Mouse (Mus musculus) heart, embryonic 11.5 days (tissue): Measurements from ENCODE around the gene Mlh1. TPM values are rescaled to one million over a fixed set of nuclear protein-coding genes. Genes with fewer than 3 reads are reported as not detected.

Experiments
- ATAC-seq: fragments of 200-750 bp; cut with Nextera tagmentation; replicated peaks from 2 replicates; pipeline ENCODE4 v1.8.0; 2017; ENCODE audit warnings: moderate library complexity; ENCODE audit not compliant: insufficient number of reproducible peaks, low FRiP score, low TSS enrichment
- H3K27ac ChIP-seq: fragments of 300-500 bp; sonication (generic); 2 replicates; pipeline ENCODE4 v1.5.1; 2014; ENCODE audit warnings: mild to moderate bottlenecking, low read depth, low read length
- H3K27me3 ChIP-seq: fragments of 300-500 bp; sonication (generic); 2 replicates; pipeline ENCODE4 v1.6.1; 2014; ENCODE audit warnings: mild to moderate bottlenecking, low read length, mixed read lengths; ENCODE audit not compliant: control insufficient read depth, insufficient read depth
- H3K36me3 ChIP-seq: fragments of 300-500 bp; sonication (generic); 2 replicates; pipeline ENCODE4 v1.6.1; 2014; ENCODE audit warnings: mild to moderate bottlenecking, low read length, moderate library complexity, mixed read lengths; ENCODE audit not compliant: control insufficient read depth, insufficient read depth
- H3K4me1 ChIP-seq: fragments of 300-500 bp; sonication (generic); 2 replicates; pipeline ENCODE4 v1.6.1; 2014; ENCODE audit warnings: low read length; ENCODE audit not compliant: control insufficient read depth, insufficient read depth
- H3K4me2 ChIP-seq: fragments of 300-500 bp; sonication (generic); 2 replicates; pipeline ENCODE4 v1.6.1; 2014; ENCODE audit warnings: mild to moderate bottlenecking, moderate library complexity
- H3K4me3 ChIP-seq: fragments of 300-500 bp; sonication (generic); 2 replicates; pipeline ENCODE4 v1.5.1; 2014; ENCODE audit warnings: low read depth, low read length
- H3K9ac ChIP-seq: fragments of 300-500 bp; sonication (generic); 2 replicates; pipeline ENCODE4 v1.6.1; 2014; ENCODE audit warnings: mild to moderate bottlenecking, low read depth, low read length, moderate library complexity
- H3K9me3 ChIP-seq: fragments of 300-500 bp; sonication (generic); replicated peaks from 2 replicates; pipeline ENCODE4 v1.6.1; 2016; ENCODE audit warnings: low read length; ENCODE audit not compliant: control insufficient read depth
- WGBS: fragments of 180-500 bp; shearing (Covaris S2); extraction: QIAGEN DNeasy Blood & Tissue Kit; methylation state at CpG from one replicate; pipeline ENCODE4 v1.1.7; 2014; ENCODE audit not compliant: insufficient replicate concordance; 5-methylcytosine and 5-hydroxymethylcytosine counted together
- polyA plus RNA-seq: library from polyadenylated mRNA; unstranded; fragments of >200 nt; fragmentation: Nextera tagmentation; extraction: Ambion mirVana; gene quantifications from 2 replicates; pipeline ENCODE4 v1.2.1, GENCODE M21; 2014

The Mlh1 gene
- polyA plus RNA-seq, 1 experiment from 2014 or later = 33.9 TPM

DNA sequence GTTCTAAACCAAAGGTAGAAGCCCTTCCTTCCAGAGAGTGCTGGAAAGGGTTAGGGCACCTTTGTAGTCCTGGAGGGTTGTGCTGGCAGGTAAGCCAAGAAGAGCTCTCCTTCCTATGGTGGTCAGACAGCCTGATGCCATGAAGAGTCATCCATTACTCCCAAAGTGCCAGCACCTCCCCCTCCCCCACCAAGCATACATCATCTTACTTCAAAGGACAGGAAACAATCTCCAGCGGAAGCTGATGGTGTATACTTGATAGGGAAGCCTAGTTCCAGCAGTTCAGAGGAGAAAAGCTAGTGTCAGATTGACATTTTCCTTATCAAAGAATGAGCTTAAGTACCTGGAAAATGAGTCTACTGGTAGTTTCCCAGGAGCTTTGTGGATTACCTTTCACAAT is 3.6 kb upstream of the Mlh1 start:
- Histone ChIP-seq H3K36me3 (0 out of 2 replicates have a peak, but pooled peaks cover 4% of the 10 kb centered on the region), H3K4me2 (peak overlapping the region; percentile 83), H3K9me3 (no peaks in the 10 kb centered on the region), H3K4me1 (peaks cover 28% of the 10 kb centered on the region), H3K9ac (no peak overlapping the region), H3K27me3 (no peaks in the 10 kb centered on the region), H3K27ac (no peak overlapping the region), H3K4me3 (0 out of 2 replicates have a peak overlapping the region, but pooled peaks have one; percentile 11)
- no peak for ATAC-seq
- WGBS = 20% methylated on average over 1 of the region's 1 CpGs

DNA sequence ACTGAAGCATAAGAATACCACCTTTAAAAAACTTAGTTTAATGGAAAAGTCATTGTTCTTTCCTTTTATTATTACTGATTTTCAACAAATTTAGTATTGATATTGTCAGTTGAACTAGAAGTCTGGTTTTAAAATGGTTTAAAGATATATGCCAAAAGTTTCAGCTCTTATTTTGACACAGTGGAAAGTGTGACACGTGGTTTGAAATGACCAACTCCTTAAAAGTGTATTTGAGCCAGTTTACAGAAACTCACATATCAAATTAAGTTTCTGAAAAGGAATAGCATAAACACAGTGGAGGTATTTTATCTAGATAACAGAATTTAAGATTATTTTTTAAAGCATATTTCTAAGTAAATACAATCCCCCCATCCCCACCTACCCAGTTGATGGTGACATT is 2.4 kb upstream of the Mlh1 start:
- 79% methylated on average over 1 of the region's 1 CpGs for WGBS
- Histone ChIP-seq H3K27ac (no peak overlapping the region), H3K4me1 (peaks cover 30% of the 10 kb centered on the region), H3K27me3 (no peaks in the 10 kb centered on the region), H3K9ac (no peak overlapping the region), H3K36me3 (0 out of 2 replicates have a peak, but pooled peaks cover 3% of the 10 kb centered on the region), H3K9me3 (no peaks in the 10 kb centered on the region), H3K4me2 (peak overlapping the region; percentile 83), H3K4me3 (peak overlapping the region; percentile 75)
- ATAC-seq = no peak

DNA sequence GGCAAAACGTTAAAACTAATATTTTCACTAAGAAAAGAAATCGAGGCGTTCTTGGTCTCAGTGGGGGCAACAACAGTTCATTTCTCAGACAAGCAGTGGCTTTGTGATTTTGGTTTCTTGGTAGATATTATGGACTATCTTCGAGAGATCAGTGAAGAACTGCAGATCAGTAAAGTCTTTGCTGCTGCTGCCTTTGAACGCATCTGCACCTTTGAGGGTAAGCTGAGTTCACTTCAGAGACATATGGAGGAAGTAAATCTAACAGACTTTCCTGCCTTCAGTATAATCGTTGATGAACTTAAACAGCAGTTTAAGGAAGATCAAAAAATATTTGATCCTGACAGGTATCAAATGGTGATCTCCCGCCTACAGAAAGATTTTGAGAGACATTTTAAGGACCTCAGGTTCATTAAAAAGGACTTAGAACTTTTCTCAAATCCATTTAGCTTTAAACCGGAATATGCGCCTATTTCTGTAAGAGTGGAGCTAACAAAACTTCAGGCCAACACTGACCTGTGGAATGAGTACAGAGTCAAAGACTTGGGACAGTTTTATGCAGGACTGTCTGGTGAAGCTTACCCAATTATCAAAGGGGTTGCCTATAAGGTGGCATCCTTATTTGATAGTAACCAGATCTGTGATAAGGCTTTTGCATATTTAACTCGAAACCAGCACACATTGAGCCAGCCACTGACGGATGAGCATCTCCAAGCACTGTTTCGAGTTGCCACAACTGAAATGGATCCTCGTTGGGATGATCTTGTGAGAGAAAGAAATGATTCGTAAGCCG is 1.6 kb upstream of the Mlh1 start:
- H3K27me3 ChIP-seq = no peaks in the 10 kb centered on the region
- H3K4me3 ChIP-seq = peak overlapping the region; percentile 75
- ATAC-seq = no peak
- WGBS = 69% methylated on average over 15 of the region's 15 CpGs
- peak overlapping the region; percentile 83 for H3K4me2 ChIP-seq
- H3K9me3 ChIP-seq = no peaks in the 10 kb centered on the region
- H3K9ac ChIP-seq = peak overlapping the region; percentile 92
- no peak overlapping the region for H3K27ac ChIP-seq
- H3K36me3 ChIP-seq = no peaks in the 10 kb centered on the region
- H3K4me1 ChIP-seq = peaks cover 30% of the 10 kb centered on the region

DNA sequence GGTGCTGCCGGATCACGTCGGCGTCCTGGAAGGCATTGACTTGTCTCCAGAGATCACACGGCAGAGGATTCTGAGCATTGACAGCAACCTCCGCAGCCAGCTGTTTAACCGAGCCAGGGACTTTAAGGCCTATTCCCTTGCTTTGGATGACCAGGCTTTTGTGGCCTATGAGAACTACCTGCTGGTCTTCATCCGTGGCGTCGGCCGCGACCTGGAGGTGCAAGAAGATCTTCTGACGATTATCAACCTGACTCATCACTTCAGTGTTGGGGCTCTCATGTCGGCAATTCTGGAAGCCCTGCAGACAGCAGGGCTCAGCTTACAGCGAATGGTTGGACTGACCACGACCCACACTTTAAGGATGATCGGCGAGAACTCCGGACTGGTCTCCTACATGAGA is 765 bp upstream of the Mlh1 start:
- ATAC-seq = no peak
- H3K9ac ChIP-seq = peak overlapping the region; percentile 92
- H3K4me3 ChIP-seq = peak overlapping the region; percentile 75
- WGBS = 11% methylated on average over 19 of the region's 19 CpGs
- H3K27me3 ChIP-seq = no peaks in the 10 kb centered on the region
- peaks cover 30% of the 10 kb centered on the region for H3K4me1 ChIP-seq
- H3K27ac ChIP-seq = peak overlapping the region; percentile 96
- no peaks in the 10 kb centered on the region for H3K9me3 ChIP-seq
- no peaks in the 10 kb centered on the region; the same call in 1 of the 2 replicates for H3K36me3 ChIP-seq
- H3K4me2 ChIP-seq = peak overlapping the region; percentile 83

DNA sequence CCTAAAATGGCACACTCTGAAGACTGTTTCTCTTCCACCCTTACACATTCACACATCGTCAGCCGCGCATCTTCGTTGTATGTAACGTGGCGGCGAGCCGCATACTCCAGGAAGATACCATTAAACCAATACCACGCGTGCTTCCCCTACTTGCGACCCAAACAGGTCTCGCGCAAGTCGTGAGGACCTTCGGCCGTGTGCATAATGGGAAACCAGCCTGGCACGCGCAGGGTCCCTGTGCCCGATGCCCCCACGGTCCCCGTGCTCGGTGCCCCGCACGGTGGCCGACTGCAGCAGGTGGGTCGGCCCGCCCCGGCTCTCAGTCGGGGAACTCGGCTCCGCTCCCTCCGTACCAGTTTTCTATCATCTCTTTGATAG is 546 bp downstream of the Mlh1 start:
- WGBS = 2% methylated on average over 32 of the region's 32 CpGs
- Histone ChIP-seq H3K9ac (peak overlapping the region; percentile 83), H3K4me3 (peak overlapping the region; percentile 75), H3K27ac (peak overlapping the region; percentile 89), H3K9me3 (no peaks in the 10 kb centered on the region), H3K4me1 (peaks cover 25% of the 10 kb centered on the region), H3K4me2 (peak overlapping the region; percentile 72), H3K27me3 (no peaks in the 10 kb centered on the region), H3K36me3 (no peaks in the 10 kb centered on the region; the same call in 1 of the 2 replicates)
- ATAC-seq = peak; percentile 19; the same call in 1 of the 2 replicates

DNA sequence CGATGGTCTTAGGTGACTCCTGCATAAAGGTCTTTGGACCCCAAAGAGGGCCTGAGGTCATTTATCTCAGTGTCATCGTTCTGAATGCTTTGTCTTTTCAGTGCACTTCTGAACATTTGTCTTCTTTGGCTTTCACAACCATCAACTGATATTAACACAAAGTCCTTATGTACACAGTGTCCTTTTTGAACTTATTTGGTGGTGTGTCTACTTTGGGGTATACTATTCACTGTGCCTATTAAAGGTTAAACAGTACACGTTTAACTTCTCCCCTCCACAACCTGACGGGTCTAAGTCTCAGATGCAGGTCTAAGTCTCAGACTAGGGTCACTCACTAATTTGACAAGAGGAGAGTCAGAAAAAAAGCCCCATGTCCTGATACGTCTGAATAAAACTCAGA is 985 bp downstream of the Mlh1 start:
- Histone ChIP-seq H3K27ac (peak overlapping the region; percentile 89), H3K27me3 (no peaks in the 10 kb centered on the region), H3K9me3 (no peaks in the 10 kb centered on the region), H3K9ac (peak overlapping the region; percentile 83), H3K4me3 (peak overlapping the region; percentile 75), H3K4me2 (peak overlapping the region; percentile 72), H3K4me1 (peaks cover 24% of the 10 kb centered on the region), H3K36me3 (no peaks in the 10 kb centered on the region; the same call in 1 of the 2 replicates)
- no peak for ATAC-seq
- 14% methylated on average over 5 of the region's 5 CpGs for WGBS

DNA sequence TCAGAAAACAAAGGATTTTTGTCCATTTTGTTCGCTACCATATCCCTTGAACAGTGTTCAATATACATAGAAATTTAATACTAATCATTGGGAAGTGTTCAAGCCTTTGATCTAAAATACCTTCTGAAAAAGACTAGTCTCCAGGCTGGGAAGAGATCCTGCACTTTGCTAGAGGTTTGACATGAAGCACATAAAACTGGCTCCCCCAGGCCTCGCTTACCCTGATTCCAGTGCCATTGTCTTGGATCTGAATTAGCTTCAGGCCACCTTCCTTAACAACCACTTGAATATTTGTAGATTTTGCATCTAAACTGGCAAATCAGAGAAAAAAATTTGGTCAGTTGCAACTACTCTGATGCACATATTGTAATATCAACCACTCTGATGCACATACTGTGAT is 3.6 kb downstream of the Mlh1 start:
- peaks cover 6% of the 10 kb centered on the region for H3K4me1 ChIP-seq
- no peak for ATAC-seq
- H3K27me3 ChIP-seq = no peaks in the 10 kb centered on the region
- H3K9me3 ChIP-seq = no peaks in the 10 kb centered on the region
- H3K4me3 ChIP-seq = no peak overlapping the region
- no peak overlapping the region for H3K27ac ChIP-seq
- H3K4me2 ChIP-seq = no peak overlapping the region
- 99% methylated on average over 2 of the region's 2 CpGs for WGBS
- H3K36me3 ChIP-seq = peaks cover 4% of the 10 kb centered on the region; the same call in 1 of the 2 replicates
- no peak overlapping the region for H3K9ac ChIP-seq

DNA sequence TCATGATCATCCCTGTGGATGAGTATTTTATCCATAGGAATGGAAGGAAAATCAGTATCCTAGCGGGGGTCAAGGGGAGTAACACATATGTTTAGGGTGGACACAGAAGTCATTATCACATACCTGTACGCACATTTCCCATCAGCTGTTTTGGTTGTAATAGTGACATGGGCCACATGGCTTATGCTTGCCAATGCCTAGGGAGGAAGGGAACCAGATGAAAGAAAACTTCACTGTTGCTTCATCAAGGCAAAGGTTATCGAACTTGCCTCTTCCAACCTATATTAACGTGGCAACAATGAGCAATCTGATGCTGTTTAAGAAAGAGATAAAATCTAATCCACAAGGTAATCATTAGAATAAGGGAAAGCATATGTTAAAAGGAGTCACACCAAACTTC is 10.2 kb downstream of the Mlh1 start:
- Histone ChIP-seq H3K9ac (no peak overlapping the region), H3K4me2 (no peak overlapping the region), H3K4me1 (no peaks in the 10 kb centered on the region), H3K9me3 (no peaks in the 10 kb centered on the region), H3K27ac (no peak overlapping the region), H3K4me3 (no peak overlapping the region), H3K27me3 (no peaks in the 10 kb centered on the region), H3K36me3 (peaks cover 16% of the 10 kb centered on the region)
- ATAC-seq = no peak
- 96% methylated on average over 4 of the region's 4 CpGs for WGBS
